Mouse (Mus musculus) spleen, adult 18-20 months (tissue): ENCODE results near the gene Wdr44.
"Not testable (repeated sequence)": the region's sequence is repeated elsewhere in the genome, so short reads cannot be mapped to it uniquely, and the experiment has no call there.

Experiments used
- DNase-seq, 2 experiments: peaks; one replicate each; pipeline ENCODE4 v3.0.0; 2022; ENCODE audit warnings: mixed read lengths in 2 of 2

Wdr44 gene

DNA sequence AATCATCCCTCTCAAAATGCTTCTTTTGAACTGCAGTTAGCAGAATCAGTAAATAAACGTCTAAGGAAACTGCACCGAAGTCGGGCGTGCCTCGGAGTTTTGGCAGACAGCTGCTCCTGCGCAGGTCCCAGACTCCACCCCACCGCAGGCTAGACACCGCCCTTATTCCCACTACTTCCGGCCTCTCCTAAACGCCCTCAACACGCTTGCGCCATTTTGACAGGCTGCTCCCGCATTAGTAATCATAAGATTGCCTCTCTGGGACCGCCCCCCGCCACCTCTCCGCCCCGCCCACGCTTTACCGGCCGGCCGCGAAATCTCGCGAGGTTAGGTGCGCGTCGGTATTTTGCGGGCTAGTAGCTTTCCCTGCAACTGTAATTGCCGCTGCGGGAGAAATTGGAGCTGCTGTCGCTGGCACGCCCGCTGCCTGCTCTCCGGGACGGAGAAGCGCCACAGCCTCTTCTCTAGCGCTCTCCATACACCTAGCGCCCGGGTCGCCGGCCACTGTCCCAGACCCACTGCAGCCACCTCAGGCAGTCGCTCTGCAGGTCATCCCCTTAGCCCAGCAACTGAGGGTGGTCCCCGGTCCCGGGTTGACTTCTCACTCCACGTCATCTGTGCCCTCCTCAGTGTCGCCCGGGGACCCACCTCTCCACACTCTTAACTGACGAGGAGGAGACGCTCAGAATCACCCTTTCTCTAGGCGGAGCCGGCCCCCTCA, at the start of gene Wdr44:
Wdr44 (plus strand) TSS at position 330 of the 721 bp plus-strand sequence.
- peak; percentile 92 for DNase-seq

DNA sequence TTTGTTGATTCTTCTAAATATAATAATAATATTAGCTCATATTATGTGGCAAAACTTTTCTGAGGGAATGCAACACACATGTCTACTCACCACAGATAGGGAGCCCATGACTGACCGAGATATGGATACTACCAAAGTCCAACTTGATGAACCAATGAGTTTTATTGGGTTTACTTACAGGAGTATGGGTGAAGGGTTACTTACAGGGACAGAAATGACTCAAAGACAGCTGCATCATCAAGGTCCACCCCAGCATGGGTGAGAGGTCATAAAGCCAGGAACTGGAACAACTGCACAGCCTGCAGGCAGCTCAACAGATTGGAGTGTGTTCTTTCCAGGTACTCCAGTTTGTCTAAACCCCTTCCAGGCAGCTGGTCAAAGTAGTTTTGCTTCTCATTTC, 44.5 kb upstream of the Wdr44 start:
- no peak for DNase-seq

DNA sequence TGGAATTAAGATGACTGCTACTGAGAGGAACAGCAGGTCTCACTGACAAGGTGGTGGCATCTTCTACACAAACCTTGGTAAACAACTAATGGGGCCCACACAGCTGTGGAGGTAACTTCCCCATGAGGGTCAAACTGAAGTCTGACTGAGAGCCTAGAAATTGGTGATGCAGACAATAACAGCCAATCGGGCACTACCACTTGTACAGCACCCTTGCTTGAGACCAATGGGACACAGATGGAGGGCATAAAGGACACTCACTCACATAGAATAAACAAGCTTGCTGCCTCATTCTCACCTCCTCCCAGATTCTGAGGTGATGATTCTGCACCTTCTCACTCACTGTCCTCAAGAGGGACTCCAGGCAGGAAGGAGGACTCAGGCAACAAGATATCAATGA, 30.6 kb upstream of the Wdr44 start:
- peak; percentile 7 to 17 for DNase-seq

DNA sequence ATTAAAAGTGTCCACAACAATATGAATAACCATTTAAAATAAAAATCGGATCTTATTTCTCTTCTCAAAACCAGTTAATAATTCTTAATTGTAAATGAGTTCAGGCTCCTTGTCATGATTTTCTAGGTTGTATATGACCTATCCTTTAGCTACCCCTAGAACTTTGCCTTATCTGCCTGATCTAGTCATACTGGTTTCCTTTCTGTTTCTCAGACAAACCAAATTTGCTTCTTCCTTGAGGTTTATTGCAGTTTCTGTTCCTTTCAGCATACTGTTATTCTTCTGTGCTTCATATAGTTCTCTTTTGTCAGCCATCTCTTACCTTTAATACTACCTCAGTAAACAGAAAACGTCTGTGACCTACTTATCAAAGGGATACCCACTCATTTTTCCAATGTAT, 19.7 kb upstream of the Wdr44 start:
- no peak for DNase-seq

DNA sequence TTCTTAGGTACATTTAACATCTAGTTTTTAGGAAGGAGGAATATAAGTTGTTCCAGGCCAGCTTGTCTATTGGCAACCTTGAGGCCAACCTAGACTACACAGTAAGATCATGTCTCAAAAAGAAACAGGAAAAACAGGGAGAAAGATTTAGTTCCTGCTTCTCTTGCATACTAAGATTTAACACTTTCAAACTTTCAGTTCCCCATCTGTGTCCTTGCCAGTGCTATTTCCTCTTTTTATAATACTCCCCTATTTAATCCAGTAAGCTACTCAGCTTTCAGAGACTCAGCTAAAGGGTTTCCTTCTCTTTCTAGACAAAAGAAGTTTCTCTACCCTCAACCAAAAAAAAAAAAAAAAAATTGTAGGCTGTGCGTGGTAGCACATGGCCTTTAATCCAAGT, 17.4 kb upstream of the Wdr44 start:
- DNase-seq: no peak

DNA sequence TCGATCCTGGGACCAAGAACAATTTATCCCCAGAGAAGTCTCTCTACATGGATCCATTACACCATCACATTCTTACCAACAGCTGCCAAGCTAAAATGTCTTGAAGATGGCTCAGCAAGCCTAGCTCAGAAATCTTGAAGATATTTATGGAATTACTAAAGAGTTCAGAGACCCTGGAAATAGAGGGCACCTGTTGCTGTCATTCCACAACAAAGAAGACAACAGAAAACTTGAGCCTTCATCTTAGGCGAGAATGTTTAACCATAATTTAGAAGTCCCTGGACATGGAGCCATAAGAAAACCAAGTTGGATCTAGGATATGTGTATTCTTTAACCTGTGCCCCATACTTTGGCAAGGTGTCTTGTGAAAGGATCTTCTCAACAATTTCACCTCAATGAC, 16.3 kb upstream of the Wdr44 start:
- DNase-seq: no peak

DNA sequence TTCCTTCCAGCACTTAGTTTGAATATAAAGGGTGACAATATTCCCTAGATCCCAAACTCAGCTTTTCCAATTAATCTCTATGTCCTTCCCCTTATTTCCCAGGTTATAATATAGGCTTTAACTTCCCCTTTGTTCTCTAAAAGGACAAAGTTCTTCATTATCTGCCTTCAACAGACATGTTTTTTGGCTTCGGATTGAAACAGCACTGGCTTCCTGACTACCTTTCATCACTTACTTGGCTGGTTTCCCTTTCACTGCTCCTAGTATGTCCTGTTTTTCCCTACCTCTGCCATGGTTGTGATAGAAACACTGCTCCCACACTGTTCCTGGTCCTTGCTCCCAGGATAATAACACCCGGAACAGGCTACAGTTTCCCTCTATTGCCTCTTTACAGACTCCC, 15.3 kb upstream of the Wdr44 start:
- no peak for DNase-seq

DNA sequence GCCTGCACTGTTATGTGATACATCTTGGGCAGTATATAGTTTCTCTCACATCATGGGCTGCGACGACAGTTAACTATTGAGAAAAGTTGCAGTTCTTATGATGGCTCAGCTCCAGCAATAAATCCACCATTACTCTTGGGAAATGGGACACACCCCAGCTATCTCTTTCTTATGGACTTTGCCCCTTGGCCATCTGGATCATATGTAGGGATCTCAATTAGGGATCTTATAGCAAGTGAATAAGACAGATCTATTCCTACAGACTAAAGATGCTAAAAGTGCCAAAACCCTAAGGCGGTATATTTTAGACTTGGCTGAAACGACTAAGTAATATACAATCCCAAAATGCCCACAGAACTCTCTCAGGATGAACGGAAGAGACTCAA, 522 bp upstream of the Wdr44 start:
- DNase-seq: no peak

DNA sequence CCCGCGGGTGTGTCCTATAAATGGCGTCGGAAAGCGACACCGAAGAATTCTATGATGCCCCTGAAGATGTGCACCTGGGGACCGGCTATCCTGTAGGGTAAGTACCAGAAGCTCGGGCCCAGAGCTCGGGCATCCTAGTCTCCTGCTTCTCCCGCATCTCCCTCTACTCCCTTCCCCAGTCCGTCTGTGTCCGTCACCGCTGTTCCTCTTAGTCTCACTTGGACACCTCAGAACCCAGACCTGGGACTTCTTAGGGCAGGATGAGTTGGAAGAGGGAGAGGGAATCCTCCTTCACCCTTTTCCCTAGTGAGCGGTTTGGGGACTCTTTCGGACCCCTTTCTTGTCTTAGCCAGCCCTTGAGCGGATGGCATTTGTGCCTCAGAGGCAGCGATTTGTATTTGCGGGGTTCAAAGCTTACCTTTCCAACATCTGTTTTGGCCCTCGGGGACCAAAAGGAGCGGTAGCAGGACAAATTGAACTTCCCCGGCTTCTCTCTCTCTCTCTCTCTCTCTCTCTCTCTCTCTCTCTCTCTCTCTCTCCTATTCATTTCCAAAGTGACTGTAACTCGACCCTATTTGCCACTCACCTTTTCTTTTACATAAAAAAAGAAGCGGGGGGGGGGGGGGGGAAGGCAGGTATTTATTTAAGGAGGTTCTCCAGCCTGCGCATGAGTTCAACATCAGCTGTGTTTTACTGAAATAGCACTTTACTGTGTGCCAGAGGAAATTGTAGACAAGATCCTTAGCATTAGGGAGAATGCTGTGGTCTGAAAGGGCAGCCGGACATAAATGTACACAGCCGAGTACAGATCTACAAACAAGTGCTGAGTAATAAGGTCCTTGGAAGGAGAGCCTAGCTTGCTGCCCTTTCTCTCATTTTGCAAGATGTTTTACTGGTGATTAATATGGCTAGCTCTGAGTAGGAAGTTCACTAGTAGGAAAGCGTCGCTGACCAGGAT, 871 bp downstream of the Wdr44 start:
- DNase-seq: no peak

DNA sequence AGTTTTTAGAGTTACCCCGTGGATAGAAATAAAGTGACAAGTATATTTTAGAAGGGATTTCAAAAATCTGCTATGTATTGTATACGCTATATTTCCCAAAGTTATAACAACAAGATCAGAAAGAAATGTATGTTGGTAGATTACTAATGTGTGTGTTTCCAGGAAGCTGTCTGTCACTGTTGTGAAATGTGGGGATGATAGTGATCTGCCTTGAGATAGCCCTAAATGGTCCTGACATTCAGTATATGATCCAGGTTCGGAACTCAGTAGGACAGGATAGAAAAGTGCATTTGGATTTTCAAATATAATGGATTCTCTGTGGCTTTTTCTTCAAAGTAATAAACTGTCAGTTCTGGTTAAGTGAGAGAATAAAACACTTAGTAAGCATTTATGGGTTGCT, 1.7 kb downstream of the Wdr44 start:
- no peak for DNase-seq

DNA sequence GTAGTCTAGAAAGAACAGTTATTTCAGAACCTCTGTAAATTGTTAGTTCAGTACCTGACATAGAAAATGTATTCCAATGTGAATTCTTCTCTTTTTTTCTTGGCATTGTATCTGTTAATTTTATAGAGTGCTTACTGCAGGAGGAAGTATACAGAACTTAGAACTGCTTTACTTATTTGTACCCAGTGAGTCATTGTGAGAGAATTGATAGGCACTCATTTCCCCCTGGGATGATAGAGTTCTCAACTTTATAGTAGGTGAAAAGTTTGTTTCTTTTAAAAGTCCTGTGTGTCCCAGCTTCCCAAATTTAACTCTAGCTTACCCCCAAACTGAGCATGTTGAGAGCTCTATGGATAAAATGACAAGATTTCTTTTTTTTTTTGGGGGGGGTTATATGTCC, 2.3 kb downstream of the Wdr44 start:
- no peak for DNase-seq

DNA sequence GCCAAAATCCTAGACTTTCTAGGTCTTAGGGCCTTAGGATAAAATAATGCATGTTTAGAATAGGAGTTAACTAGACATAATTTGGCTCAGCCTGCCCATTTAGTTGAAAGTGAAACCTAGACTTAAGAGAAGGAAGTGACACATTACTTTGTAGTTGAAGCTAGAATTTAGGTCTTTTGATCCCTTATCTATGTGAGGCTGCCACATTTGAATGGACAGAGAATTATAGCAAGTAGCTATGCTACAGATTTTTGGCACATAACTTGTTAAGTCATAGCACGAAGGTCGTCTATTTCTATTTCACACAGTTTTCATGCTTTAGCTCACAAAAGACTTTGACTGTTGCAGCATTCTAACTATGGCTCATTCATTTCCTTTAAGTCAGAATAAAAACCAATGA, 4.5 kb downstream of the Wdr44 start:
- no peak for DNase-seq

DNA sequence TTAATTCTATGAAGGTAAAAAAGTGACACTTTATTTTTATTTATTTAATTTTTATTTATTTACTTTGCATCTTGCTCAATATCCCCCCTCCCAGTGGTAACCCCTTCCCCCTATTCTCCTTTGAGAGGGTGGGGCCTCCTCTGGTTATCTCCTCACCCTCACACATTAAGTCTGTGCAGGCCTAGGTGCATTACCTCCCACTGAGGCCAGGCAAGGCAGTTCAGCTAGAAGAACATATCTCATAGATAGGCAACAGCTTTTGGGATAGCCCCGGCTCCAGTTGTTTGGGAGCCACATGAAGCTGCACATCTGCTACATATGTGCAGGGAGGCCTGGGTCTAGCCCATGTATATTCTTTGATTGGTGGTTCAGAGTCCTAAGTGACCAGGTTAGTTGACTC, 6.2 kb downstream of the Wdr44 start:
- DNase-seq: no peak

DNA sequence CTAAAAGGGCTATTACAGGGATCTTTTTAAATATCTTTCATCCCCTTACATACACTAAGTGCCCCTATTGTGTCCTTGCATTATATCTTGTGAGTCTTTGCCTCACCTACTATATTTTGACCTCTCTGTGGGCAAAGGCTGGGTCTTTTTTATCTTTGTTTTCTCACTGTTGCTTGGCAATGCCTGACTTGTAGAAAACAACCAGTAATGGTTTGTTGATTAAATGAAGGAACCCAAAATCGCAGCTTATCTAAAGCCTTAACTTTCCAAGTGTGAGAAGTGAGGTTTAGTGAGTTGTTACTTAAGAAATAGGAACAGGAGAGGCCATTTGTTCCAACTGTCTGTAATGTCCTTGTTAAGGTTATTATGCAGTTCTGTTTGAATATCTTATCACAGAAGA, 24.4 kb downstream of the Wdr44 start:
- DNase-seq: no peak

DNA sequence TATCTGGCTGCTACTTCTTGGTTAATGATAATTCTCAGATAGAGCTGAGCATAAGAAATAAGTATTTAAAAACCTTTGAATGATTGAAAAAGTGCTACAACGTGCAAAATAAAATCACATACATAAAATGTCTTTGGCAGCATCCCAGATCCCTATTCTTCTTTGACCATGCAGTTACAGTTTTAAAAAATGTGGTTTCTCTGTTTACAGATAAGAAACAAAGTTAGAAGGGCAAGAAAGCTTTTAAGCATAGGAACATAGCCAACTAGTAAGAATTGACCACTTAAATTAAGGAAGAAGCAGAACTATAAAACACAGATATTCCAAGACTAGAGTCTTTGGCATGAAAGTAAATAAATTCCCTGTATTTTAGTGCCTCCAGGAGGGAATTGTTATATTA, 34.6 kb downstream of the Wdr44 start:
- no peak for DNase-seq

DNA sequence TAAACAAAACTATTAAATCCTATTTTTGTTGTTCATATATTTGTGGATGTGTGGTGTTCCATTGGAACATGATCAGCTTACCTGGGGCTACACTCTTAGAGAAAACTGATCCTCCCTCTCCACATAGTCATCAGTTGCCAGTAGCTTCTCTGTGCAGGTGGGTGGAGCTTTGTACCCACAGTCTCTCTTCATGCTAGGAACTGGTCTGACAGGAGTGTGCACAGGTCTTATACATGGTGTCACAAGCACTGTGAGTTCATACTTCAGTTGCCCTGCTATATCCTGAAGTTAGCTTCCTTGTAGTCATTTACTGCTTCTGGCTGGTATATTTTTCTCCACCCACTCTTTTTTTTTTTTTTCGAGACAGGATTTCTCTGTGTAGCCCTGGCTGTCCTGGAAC, 61.8 kb downstream of the Wdr44 start:
- no peak for DNase-seq

DNA sequence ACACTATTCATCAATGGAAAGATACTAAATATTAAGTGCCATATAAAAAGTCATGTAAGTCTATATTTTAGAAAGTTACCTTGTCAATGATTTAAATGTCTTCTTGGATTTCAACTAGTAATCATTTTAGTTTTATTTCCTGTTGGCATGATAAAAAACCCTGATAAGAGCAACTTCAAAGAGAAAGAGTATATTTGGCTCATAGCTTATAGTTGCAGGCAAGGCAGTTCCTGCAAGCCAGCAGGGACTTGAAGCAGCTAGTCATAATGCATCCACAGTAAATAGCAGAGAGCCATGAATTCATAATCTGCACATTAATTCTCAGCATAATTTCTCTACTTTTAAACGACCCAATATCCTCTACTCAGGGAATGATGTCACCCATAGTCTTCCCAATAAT, 75.0 kb downstream of the Wdr44 start:
- no peak for DNase-seq

DNA sequence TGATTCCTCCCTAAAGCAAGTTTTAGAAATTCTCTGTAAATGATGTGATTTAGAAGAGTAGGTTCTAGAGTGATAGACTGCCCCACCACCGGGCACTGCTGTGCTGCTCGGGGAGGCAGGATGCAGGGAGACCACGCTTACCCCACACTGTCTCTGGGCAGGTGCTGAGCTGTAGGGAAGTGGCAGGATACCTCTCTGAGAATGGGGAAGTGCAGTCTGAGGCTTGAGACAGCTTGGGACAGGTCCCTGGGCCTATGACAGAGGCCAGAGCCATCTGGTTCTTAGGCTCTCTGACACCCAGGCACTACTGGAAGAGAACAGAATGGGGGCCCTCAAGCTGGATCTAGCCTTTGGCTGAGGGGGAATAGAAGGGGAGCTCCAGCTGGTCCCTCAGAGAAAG, 114.3 kb downstream of the Wdr44 start:
- no peak for DNase-seq

DNA sequence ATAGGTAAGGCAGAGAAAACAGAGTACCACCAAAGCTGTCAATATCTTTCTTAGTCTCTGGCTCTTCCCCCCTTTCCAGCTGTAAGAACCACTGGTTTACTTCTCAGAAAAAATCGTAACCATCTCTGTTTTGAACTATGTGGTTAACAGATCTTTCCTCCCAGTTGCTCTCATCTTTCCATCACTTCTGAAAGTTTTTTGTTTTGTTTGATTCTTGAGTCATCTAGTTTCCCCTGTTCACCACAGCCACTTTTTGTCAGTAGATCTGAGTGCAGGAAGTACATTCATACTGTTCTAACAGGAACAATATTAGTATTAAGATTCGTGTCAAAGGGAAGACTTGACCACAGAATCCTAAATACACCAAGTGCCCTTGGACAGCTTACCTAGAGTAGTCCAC, 117.5 kb downstream of the Wdr44 start:
- DNase-seq: no peak

DNA sequence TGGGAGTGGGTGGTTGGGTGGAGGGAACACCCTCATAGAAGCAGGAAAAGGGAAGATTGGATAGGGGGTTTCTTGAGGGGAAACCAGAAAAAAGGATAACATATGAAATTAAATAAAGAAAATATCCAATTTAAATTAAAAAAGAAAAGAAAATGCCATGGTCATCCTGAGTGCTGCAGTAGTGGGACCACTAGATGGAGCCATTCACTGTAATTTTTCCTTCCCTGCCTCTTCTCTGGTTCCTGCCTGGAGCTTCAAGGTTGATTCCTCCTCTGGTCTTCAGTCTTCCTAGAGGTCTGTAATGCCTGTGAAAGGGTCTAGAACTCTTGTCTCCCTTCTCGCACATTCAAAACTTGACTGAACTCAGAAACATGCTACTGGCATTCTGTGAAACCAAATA, 120.4 kb downstream of the Wdr44 start:
- DNase-seq: not testable (repeated sequence)

DNA sequence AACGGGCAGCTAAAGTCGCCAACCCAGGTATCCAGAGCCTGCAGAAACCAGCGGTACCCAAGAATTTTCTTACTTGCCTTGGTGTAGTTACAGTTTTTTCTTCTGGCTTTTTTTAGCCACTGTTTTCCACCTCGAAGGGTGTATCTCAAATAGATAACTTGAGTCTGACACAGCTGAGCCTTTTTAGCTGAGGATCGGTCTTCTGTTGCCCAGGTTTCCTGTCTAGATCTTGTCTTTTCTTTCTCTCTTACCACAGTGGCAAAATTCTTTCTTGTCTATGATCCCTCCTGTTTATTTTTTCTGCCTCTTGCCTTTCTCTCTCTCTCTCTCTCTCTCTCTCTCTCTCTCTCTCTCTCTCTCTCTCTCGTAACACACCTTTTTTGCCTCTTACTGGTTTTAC, 130.0 kb downstream of the Wdr44 start:
- not testable (repeated sequence) for DNase-seq

DNA sequence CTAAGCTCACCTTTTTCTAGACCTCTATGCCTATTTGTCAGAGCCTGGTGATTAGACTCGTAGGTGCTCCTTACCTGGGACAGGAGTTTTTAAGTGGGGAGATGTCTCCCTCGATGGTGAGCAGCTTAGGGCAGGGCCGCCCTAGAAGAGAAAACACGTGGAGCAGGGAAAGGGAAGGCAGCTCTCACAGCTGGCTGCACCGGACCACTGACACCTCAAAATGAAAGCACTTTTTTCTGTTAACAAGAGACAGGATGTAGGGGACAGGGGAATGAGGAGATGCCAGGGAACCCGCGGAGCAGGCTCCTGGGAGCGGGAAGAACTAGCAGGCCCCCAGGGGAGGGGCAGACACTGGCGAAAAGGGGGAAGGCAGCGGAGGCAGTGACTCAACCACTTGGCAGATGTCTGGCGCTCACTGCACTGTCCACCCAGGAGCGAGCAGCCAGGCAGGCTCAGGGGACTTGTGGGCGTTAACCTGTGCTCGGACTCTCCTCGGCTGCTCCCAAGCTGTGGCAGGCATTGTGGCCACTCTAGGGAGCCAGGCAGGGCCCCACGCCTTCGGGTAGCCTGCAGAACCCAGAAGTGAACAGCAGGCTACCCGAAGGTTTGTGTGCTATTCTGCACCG, 130.7 kb downstream of the Wdr44 start:
- no peak for DNase-seq

DNA sequence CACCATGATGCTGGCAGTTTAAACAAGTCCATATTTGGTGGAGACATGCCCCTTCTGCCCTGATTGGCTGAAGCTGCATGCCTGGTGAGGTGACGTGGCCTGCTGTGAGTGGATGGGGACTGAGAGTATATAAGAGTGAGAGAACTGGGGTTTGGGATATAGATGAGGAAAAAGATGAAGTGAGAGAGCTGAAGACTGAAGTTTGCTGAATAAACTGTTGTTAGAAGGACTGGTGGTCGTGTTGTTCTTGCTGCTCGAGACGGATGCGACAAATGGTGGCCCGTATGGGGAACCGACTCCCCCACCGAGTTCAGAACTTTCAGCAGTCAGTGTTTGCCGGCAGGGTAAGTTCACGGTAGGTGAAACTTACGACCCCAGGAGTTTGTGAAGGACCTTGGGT, 140.9 kb downstream of the Wdr44 start:
- not testable (repeated sequence) for DNase-seq

DNA sequence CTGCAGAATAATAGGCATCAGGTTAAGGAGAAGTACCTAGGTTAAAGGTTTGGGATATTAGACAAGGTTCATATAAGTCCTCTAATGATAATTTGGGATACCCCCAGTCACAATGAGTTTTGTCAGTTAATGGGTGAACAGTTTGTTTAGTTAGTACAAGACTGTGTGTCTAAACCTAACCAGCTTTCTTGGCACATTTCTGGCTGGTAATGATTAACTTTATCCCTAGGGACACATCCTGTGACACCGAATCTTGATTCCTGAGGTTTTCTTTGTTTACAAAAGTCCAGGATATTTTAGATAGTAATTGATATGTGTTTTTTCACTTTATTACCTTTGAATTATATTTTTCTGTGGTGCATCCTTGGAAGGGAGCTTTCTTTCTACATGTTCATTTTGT, 148.1 kb downstream of the Wdr44 start:
- no peak for DNase-seq
